Mouse (Mus musculus) heart, embryonic 14.5 days (tissue): ENCODE measurements at regions not wholly inside any gene's neighbourhood (a gene's known extent, or its start where the extent isn't known, plus 50 kb on each side); places are given as distances from the start of the nearest gene placed in this dataset.

Experiments
- ATAC-seq: fragments of 200-750 bp; cut with Nextera tagmentation; 2 replicates; pipeline ENCODE4 v1.8.0; 2017; ENCODE audit warnings: low read depth, moderate TSS enrichment; ENCODE audit not compliant: insufficient number of reproducible peaks, insufficient read depth, low FRiP score
- H3K27ac ChIP-seq, 2 experiments: fragments of 200-500 bp in 1 of 2; fragments of 300-500 bp in 1 of 2; sonication (generic) in 1 of 2; replicated peaks in 1 of 2; 2 replicates each; pipeline ENCODE4 v1.5.1; 2012 to 2014; ENCODE audit warnings: low read depth in 2 of 2, low read length in 2 of 2, control low read depth in 1 of 2, mild to moderate bottlenecking in 1 of 2, mixed read lengths in 1 of 2; ENCODE audit not compliant: control insufficient read depth in 1 of 2, insufficient read depth in 1 of 2
- H3K27me3 ChIP-seq: fragments of 300-500 bp; sonication (generic); 2 replicates; pipeline ENCODE4 v1.6.1; 2014; ENCODE audit warnings: mild to moderate bottlenecking, low read length, control low read depth; ENCODE audit not compliant: control insufficient read depth, insufficient read depth
- H3K36me3 ChIP-seq: fragments of 300-500 bp; sonication (generic); 2 replicates; pipeline ENCODE4 v1.6.1; 2014; ENCODE audit warnings: mild to moderate bottlenecking, control low read depth, low read length, mixed read lengths; ENCODE audit not compliant: control insufficient read depth, insufficient read depth
- H3K4me1 ChIP-seq, 2 experiments: fragments of 200-500 bp in 1 of 2; fragments of 300-500 bp in 1 of 2; sonication (generic) in 1 of 2; 2 replicates each; pipeline ENCODE4 v1.6.1; 2012 to 2014; ENCODE audit warnings: low read length in 2 of 2, control low read depth in 1 of 2, mixed read lengths in 1 of 2; ENCODE audit not compliant: control insufficient read depth in 2 of 2, insufficient read depth in 2 of 2
- H3K4me2 ChIP-seq: fragments of 300-500 bp; sonication (generic); 2 replicates; pipeline ENCODE4 v1.6.1; 2014; ENCODE audit warnings: mild to moderate bottlenecking, low read length
- H3K4me3 ChIP-seq, 2 experiments: fragments of 200-500 bp in 1 of 2; fragments of 300-500 bp in 1 of 2; sonication (generic) in 1 of 2; 2 replicates each; pipeline ENCODE4 v1.5.1; 2012 to 2014; ENCODE audit warnings: low read length in 2 of 2, mild to moderate bottlenecking in 2 of 2, control low read depth in 1 of 2, low read depth in 1 of 2, moderate library complexity in 1 of 2; ENCODE audit not compliant: control insufficient read depth in 1 of 2, insufficient read depth in 1 of 2
- H3K9ac ChIP-seq: fragments of 300-500 bp; sonication (generic); 2 replicates; pipeline ENCODE4 v1.6.1; 2014; ENCODE audit warnings: mild to moderate bottlenecking, low read length
- H3K9me3 ChIP-seq: fragments of 300-500 bp; sonication (generic); 2 replicates; pipeline ENCODE4 v1.6.1; 2016; ENCODE audit warnings: low read length, control low read depth; ENCODE audit not compliant: control insufficient read depth
- WGBS: fragments of 180-500 bp; shearing (Covaris S2); extraction: QIAGEN DNeasy Blood & Tissue Kit; methylation state at CpG from one replicate; pipeline ENCODE4 v1.1.7; 2014; 5-methylcytosine and 5-hydroxymethylcytosine counted together

DNA sequence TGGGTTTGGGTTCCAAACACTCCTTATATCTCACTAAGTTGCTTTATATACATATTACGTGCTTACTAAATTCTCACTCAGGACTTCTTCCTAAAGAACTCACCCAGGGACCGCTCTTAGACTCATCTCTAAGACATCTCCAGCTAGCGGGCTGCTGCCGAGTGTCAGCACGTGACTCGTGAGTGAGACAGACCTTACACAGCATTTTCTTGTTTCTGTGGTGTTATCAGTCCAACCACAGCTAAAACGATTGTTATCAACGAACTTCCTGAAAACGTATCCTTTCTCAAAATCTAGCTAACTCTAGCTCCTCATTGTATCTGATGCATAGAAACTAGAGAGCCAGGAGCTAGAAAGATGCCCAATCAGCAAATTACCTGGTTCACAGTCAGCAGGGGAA lies 168.7 kb upstream of the Mon1b start:
- Histone ChIP-seq H3K4me1 (no peaks in the 10 kb centered on the region), H3K27me3 (no peaks in the 10 kb centered on the region), H3K9ac (no peak overlapping the region), H3K36me3 (no peaks in the 10 kb centered on the region), H3K4me3 (no peak overlapping the region), H3K4me2 (no peak overlapping the region), H3K9me3 (no peaks in the 10 kb centered on the region), H3K27ac (no peak overlapping the region)
- 71% methylated on average over 9 of the region's 9 CpGs for WGBS
- no peak for ATAC-seq

DNA sequence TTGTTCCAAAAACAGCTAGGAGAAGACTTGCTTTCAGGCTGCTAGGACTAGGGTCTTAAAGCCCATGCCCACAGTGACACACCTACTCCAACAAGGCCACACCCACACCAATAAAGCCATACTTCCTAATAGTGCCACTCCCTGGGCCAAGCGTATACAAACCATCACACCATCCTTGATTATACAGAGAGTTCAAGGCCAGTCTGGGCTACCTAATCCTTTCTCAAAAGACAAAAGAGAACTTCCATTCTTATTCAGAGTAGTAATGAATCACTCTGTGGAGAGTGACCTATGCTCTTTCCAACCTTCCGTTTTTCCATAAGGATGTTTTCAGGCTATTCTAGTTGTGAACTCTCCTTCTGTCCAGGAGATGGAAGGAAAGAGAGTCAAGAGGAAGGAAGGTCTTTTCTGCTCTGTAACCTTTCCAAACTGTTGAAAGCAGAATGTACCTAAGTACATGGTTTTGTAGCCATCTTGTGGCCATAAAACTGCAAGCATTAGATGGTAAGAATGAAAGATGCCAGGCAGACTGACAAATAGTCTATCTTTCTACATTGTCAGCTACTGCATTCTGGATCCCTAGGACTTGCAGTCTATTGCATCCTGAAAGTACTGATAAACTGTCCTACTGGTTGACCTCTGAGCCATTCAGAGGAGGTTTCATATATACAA lies 145.8 kb upstream of the Mon1b start:
- Histone ChIP-seq H3K27ac (no peak overlapping the region), H3K9me3 (0 out of 2 replicates have a peak, but pooled peaks cover 2% of the 10 kb centered on the region), H3K4me2 (no peak overlapping the region), H3K36me3 (no peaks in the 10 kb centered on the region), H3K9ac (no peak overlapping the region), H3K27me3 (no peaks in the 10 kb centered on the region), H3K4me1 (no peaks in the 10 kb centered on the region), H3K4me3 (no peak overlapping the region)
- no peak for ATAC-seq
- 87% methylated on average over 2 of the region's 2 CpGs for WGBS

DNA sequence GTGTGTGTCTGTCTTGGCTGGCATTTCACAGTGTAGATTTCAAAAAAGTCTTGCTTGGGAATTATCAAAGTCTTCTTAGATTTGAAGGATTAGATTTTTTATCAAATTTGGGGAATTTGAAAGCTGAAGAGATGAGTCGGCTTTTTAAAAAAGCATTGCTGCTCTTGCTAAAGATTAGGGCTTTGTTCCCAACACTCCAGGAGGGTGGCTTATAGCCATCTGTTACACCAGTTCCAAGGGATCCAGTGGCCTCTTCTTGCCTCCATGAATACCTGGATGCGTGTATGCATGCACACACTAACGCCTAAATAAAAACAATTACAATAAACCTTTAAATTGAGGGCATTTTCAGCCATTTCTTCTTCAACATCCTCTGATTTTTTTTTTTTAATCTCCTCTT lies 144.5 kb upstream of the Mon1b start:
- Histone ChIP-seq H3K4me2 (no peak overlapping the region), H3K9me3 (0 out of 2 replicates have a peak, but pooled peaks cover 2% of the 10 kb centered on the region), H3K27ac (no peak overlapping the region), H3K27me3 (no peaks in the 10 kb centered on the region), H3K4me1 (no peaks in the 10 kb centered on the region), H3K36me3 (no peaks in the 10 kb centered on the region), H3K4me3 (no peak overlapping the region), H3K9ac (no peak overlapping the region)
- no peak for ATAC-seq
- 63% methylated on average over 3 of the region's 3 CpGs for WGBS

DNA sequence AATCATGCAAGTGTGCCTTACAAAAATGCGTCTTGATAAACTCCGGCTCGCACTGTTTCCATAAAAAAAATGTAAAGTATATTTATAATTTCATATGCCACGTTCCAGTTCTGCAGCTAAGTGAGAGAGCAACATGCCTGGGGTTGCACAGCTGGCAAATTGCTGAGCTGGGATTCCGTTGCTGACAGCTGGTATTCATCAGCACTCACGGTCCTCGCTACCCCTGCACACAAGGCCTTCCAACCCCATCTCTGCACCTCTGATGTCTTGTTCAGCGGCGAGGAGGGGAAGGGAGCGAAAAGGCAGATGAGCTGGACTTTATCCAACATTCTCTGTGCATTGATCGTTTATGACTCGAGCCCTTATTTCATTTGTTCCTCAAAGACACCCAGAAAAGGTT lies 138.5 kb upstream of the Mon1b start:
- Histone ChIP-seq H3K9me3 (no peaks in the 10 kb centered on the region), H3K4me3 (no peak overlapping the region), H3K36me3 (no peaks in the 10 kb centered on the region), H3K27me3 (no peaks in the 10 kb centered on the region), H3K9ac (no peak overlapping the region), H3K4me2 (no peak overlapping the region), H3K27ac (no peak overlapping the region), H3K4me1 (no peaks in the 10 kb centered on the region)
- no peak for ATAC-seq
- WGBS = 67% methylated on average over 12 of the region's 12 CpGs

DNA sequence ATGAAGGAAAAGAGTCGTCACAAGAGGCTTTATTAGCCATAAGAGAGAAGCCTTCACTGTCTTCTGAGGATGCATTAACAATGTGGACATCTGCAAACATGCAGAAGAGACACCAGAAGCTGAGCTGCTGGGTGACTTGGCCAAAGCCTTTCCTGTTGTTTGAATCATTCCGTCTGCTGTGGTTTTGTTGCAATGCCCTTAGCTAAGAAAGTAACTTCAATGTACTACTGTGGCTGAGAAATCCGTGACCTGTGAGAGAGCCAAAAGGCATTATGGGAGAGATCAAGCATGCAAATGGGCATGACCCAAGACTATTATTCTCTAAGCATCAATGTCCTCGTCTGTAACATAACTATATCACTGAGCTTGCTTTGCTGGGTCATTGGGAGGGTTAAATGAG lies 132.7 kb upstream of the Mon1b start:
- Histone ChIP-seq H3K4me2 (no peak overlapping the region), H3K9me3 (no peaks in the 10 kb centered on the region), H3K27me3 (no peaks in the 10 kb centered on the region), H3K4me3 (no peak overlapping the region), H3K36me3 (no peaks in the 10 kb centered on the region), H3K27ac (no peak overlapping the region), H3K4me1 (no peaks in the 10 kb centered on the region), H3K9ac (no peak overlapping the region)
- WGBS = 69% methylated on average over 4 of the region's 4 CpGs
- ATAC-seq = no peak

DNA sequence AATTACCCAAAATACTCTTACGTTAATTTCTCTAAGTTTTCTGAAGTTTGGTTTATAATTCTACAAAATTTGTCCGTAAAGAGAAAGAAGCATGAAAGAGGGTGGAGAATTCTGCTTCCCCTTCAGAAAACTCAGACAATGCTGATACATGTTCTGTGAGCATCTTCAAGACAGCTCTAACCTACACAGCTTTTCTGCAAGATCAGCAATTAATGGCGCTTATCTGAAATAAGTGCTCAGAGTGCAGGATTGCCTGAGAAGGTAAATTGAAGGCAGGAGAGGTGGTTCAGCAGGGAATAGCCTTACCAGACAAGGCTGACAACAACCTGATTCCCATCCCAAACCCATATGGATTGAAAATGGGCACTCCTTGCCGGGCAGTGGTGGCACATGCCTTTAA lies 122.5 kb upstream of the Mon1b start:
- Histone ChIP-seq H3K27me3 (no peaks in the 10 kb centered on the region), H3K9me3 (no peaks in the 10 kb centered on the region), H3K4me3 (no peak overlapping the region), H3K27ac (no peak overlapping the region), H3K4me2 (no peak overlapping the region), H3K4me1 (no peaks in the 10 kb centered on the region), H3K9ac (no peak overlapping the region), H3K36me3 (no peaks in the 10 kb centered on the region)
- 89% methylated on average over 4 of the region's 4 CpGs for WGBS
- no peak for ATAC-seq

DNA sequence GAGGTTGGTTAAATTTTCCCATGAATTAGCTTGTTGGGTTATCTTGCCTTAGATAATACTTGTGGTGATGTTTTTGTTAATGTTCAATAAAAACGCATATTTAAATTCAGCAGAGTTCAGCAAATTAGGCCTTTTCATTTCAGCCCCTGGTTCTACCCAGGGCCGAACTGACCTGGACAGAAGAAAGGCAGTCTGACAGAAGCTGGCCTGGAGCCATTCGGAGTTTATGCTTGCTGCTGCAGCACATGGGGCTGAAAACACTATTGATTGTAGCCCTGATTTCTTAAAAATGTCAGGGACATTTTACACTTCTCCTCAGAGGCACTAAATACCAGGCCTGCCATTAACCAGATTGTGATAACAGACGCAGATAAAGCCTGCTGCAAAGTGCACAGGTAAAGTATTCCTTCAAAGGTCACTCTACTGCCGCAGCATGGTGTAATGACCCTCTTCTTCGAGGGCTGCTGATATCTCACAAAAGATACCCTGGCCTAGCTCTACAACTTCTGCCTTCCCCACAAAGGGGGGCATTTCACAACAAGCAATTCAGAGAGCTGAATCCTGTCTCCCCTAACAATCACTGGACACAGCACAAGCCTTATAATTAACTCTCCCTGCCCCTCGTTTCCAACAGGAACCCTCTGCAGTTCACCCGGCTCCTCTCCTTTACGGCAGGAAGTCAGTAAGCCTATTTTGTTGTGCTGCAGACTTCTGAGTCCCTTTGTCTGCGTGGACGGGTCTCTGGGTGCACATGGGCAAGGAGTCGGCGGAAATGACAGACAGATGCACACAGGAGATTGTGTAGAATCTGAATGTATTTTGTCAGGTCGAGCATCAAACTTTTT lies 121.3 kb upstream of the Mon1b start:
- no peak overlapping the region for H3K9ac ChIP-seq
- H3K4me1 ChIP-seq = no peaks in the 10 kb centered on the region
- WGBS = 53% methylated on average over 14 of the region's 14 CpGs
- H3K4me2 ChIP-seq = no peak overlapping the region
- no peaks in the 10 kb centered on the region for H3K27me3 ChIP-seq
- no peak overlapping the region for H3K4me3 ChIP-seq
- no peaks in the 10 kb centered on the region for H3K9me3 ChIP-seq
- no peak overlapping the region for H3K27ac ChIP-seq
- ATAC-seq = no peak
- no peaks in the 10 kb centered on the region for H3K36me3 ChIP-seq
